8 mouse cellular contexts compared by ENCODE assay signal in the genomic region with DNA sequence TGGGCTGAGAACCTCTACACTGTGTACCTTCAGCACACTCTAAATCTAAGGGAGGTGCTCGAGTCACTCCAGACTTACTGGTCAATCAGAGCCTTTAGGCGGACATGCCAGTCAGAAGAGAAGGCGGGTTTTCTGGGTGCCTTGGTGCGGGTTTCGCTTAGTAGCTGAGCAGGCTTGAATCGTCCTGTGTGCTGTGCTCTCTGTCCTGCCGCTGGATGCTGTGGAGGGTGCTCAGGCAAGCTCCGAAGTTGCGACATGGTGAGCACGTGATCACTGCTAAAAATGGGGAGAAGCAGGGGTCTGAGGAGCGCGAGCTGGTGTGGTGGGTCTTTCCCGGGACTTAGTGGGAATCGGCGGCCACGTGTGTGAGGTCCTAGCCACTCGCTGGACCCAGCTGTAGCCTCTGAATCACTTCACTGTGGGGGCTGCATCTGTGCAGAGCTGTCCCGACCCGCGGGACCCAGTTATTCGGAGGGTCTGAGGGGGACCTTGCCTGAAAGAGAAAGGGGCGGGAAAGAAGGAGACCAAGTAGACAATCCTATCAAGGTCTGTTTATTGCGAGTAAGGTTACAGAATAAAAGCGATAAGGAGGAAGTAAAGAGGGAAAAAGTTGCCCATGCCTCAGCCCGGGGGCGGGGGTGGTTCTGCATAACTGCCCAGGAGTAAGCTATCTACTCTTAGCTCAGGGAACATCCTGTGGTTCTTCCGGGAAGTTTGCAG. TPM values are rescaled to one million over a fixed set of nuclear protein-coding genes. Genes with fewer than 3 reads are reported as not detected.
A peak's percentile ranks its signal among the peaks of the same experiment; 100 is the strongest.
DNase-seq lines count a peak whose midpoint lies in the region; ATAC-seq and TF ChIP-seq lines count a peak whose summit lies in the region.

No protein-coding gene starts in this region.

- H3K27ac ChIP-seq in embryonic facial prominence, embryonic 11.5 days (replicated peaks; ENCODE audit: low read depth, low read length) = no peak overlapping the region
- no peak overlapping the region for H3K27ac ChIP-seq in hindbrain, embryonic 16.5 days (ENCODE audit: low read depth, low read length)
- H3K27ac ChIP-seq in neural tube, embryonic 15.5 days (replicated peaks) = no peak overlapping the region

- peak overlapping the region; percentile 68 for H3K4me2 ChIP-seq in embryonic facial prominence, embryonic 11.5 days (ENCODE audit: low read depth, low read length)
- H3K4me2 ChIP-seq in hindbrain, embryonic 16.5 days (ENCODE audit: low read length) = peak overlapping the region; percentile 73
- peak overlapping the region; percentile 86 for H3K4me2 ChIP-seq in neural tube, embryonic 15.5 days

- no peak for TF ChIP-seq CTCF in lung, adult 2 months (IDR thresholded peaks at IDR 0.05; ENCODE audit: insufficient read depth, low read length)

- peak overlapping the region; percentile 28 for H3K4me3 ChIP-seq in embryonic facial prominence, embryonic 11.5 days (ENCODE audit: low read depth, low read length)
- H3K4me3 ChIP-seq in hindbrain, embryonic 16.5 days (ENCODE audit: low read length) = peak overlapping the region; percentile 46
- H3K4me3 ChIP-seq in lung, adult 2 months (replicated peaks; ENCODE audit: extremely low read depth, low read depth, low read length) = peak overlapping the region; percentile 60
- peak overlapping the region; percentile 45 for H3K4me3 ChIP-seq in neural tube, embryonic 15.5 days (replicated peaks)

- no peaks in the 10 kb centered on the region for H3K9me3 ChIP-seq in embryonic facial prominence, embryonic 11.5 days (replicated peaks; ENCODE audit: control insufficient read depth, low read length)
- H3K9me3 ChIP-seq in hindbrain, embryonic 16.5 days (ENCODE audit: control insufficient read depth, low read length) = no peaks in the 10 kb centered on the region
- no peaks in the 10 kb centered on the region for H3K9me3 ChIP-seq in neural tube, embryonic 15.5 days (replicated peaks)

- peak; percentile 22 for DNase-seq in urinary bladder, adult 2 months (ENCODE audit: low spot score)
- DNase-seq in urinary bladder, postnatal 25 days (ENCODE audit: low spot score) = no peak
- DNase-seq in embryonic facial prominence, embryonic 11.5 days (ENCODE audit: low spot score) = peak; percentile 31
- peak; percentile 27 for DNase-seq in lung, adult 2 months
- DNase-seq in layer of hippocampus, adult 18-20 months (ENCODE audit: low spot score in 2 of 2) = no peak
- no peak for DNase-seq in left cerebral cortex, postnatal 4 days

- no peaks in the 10 kb centered on the region for H3K27me3 ChIP-seq in embryonic facial prominence, embryonic 11.5 days (ENCODE audit: control insufficient read depth, insufficient read depth, low read length)
- H3K27me3 ChIP-seq in hindbrain, embryonic 16.5 days (replicated peaks; ENCODE audit: control insufficient read depth, insufficient read depth, low read length) = no peaks in the 10 kb centered on the region
- H3K27me3 ChIP-seq in neural tube, embryonic 15.5 days (replicated peaks) = no peaks in the 10 kb centered on the region

- no peaks in the 10 kb centered on the region for H3K36me3 ChIP-seq in embryonic facial prominence, embryonic 11.5 days (replicated peaks; ENCODE audit: control insufficient read depth, insufficient read depth, low read depth, low read length)
- no peaks in the 10 kb centered on the region for H3K36me3 ChIP-seq in hindbrain, embryonic 16.5 days (ENCODE audit: control insufficient read depth, insufficient read depth, low read length)
- H3K36me3 ChIP-seq in neural tube, embryonic 15.5 days = no peaks in the 10 kb centered on the region

- H3K9ac ChIP-seq in embryonic facial prominence, embryonic 11.5 days (replicated peaks; ENCODE audit: low read length) = peak overlapping the region; percentile 57
- H3K9ac ChIP-seq in hindbrain, embryonic 16.5 days (ENCODE audit: low read depth, low read length) = peak overlapping the region; percentile 57
- H3K9ac ChIP-seq in neural tube, embryonic 15.5 days (replicated peaks) = peak overlapping the region; percentile 49

- TF ChIP-seq POLR2A in lung, adult 2 months (IDR thresholded peaks at IDR 0.05; ENCODE audit: borderline replicate concordance, extremely low read depth, low read depth, low read length) = no peak

- peak; percentile 70 for ATAC-seq in embryonic facial prominence, embryonic 11.5 days (replicated peaks; ENCODE audit: insufficient number of reproducible peaks, low FRiP score, low TSS enrichment, low read depth)
- peak; percentile 77 for ATAC-seq in hindbrain, embryonic 16.5 days
- peak; percentile 75 for ATAC-seq in neural tube, embryonic 15.5 days (ENCODE audit: low FRiP score)

- intact Hi-C loops in left cerebral cortex, postnatal 4 days (cut with DNase I) = no loop called here

- H3K4me1 ChIP-seq in embryonic facial prominence, embryonic 11.5 days (ENCODE audit: control insufficient read depth, insufficient read depth, low read length) = no peaks in the 10 kb centered on the region
- 0 out of 2 replicates have a peak, but pooled peaks cover 2% of the 10 kb centered on the region for H3K4me1 ChIP-seq in hindbrain, embryonic 16.5 days (ENCODE audit: control insufficient read depth, insufficient read depth, low read depth, low read length)
- H3K4me1 ChIP-seq in lung, adult 2 months (ENCODE audit: control insufficient read depth, insufficient read depth, low read length) = no peaks in the 10 kb centered on the region; the same call in 1 of the 2 replicates
- peaks cover 8% of the 10 kb centered on the region for H3K4me1 ChIP-seq in neural tube, embryonic 15.5 days

- 8% methylated on average over 27 of the region's 27 CpGs for WGBS in embryonic facial prominence, embryonic 11.5 days
- 8% methylated on average over 27 of the region's 27 CpGs for WGBS in hindbrain, embryonic 16.5 days
- 2% methylated on average over 27 of the region's 27 CpGs for WGBS in lung, adult 2 months
- WGBS in neural tube, embryonic 15.5 days = 7% methylated on average over 27 of the region's 27 CpGs

RNA-seq across cellular contexts. Expression of gene Zfp950, which starts 11.2 kb away (rescaled TPM):
- polyA plus RNA-seq in urinary bladder, adult 2 months (2012; rRNA removed) = 49.5 and 51.4 TPM in 2 replicates
- 28.6 and 29.8 TPM in 2 replicates for polyA plus RNA-seq in embryonic facial prominence, embryonic 11.5 days (2014; fragmentation: Nextera tagmentation; extraction: Ambion mirVana)
- 43.1 and 47.8 TPM in 2 replicates for polyA plus RNA-seq in hindbrain, embryonic 16.5 days (2015; fragmentation: Nextera tagmentation; extraction: Ambion mirVana)
- polyA plus RNA-seq in lung, adult 2 months (2012; rRNA removed) = 3.5 and 5.7 TPM in 2 replicates
- 60.9 and 65.1 TPM in 2 replicates for polyA plus RNA-seq in neural tube, embryonic 15.5 days (2015; fragmentation: Nextera tagmentation; extraction: Ambion mirVana)
- total RNA-seq in layer of hippocampus, adult 18-20 months (2021) = 10 to 100 TPM; 44.6 to 52.0 TPM
- total RNA-seq in left cerebral cortex, postnatal 4 days (2021) = 10 to 100 TPM; 33.1 to 44.8 TPM

RNA-seq across cellular contexts. Expression of gene Gm7102, which starts 24.2 kb away (rescaled TPM):
- 0.04 and 0.08 TPM in 2 replicates for polyA plus RNA-seq in urinary bladder, adult 2 months (2012; rRNA removed)
- polyA plus RNA-seq in embryonic facial prominence, embryonic 11.5 days (2014; fragmentation: Nextera tagmentation; extraction: Ambion mirVana) = 0.56 TPM in 1 of 2 replicates, not detected in the other
- polyA plus RNA-seq in hindbrain, embryonic 16.5 days (2015; fragmentation: Nextera tagmentation; extraction: Ambion mirVana) = 0.28 TPM in 1 of 2 replicates, not detected in the other
- polyA plus RNA-seq in lung, adult 2 months (2012; rRNA removed) = not detected in 2 replicates
- 0.24 and 0.29 TPM in 2 replicates for polyA plus RNA-seq in neural tube, embryonic 15.5 days (2015; fragmentation: Nextera tagmentation; extraction: Ambion mirVana)
- under 1 TPM in 1 of 2 experiments, not detected in 1; 0.30 TPM for total RNA-seq in layer of hippocampus, adult 18-20 months (2021)
- total RNA-seq in left cerebral cortex, postnatal 4 days (2021) = under 1 TPM; 0.36 to 0.64 TPM

RNA-seq across cellular contexts. Expression of gene Gm6020, which starts 31.8 kb away (rescaled TPM):
- not detected in 2 replicates for polyA plus RNA-seq in urinary bladder, adult 2 months (2012; rRNA removed)
- polyA plus RNA-seq in embryonic facial prominence, embryonic 11.5 days (2014; fragmentation: Nextera tagmentation; extraction: Ambion mirVana) = not detected in 2 replicates
- polyA plus RNA-seq in hindbrain, embryonic 16.5 days (2015; fragmentation: Nextera tagmentation; extraction: Ambion mirVana) = not detected in 2 replicates
- polyA plus RNA-seq in lung, adult 2 months (2012; rRNA removed) = not detected in 2 replicates
- polyA plus RNA-seq in neural tube, embryonic 15.5 days (2015; fragmentation: Nextera tagmentation; extraction: Ambion mirVana) = not detected in 2 replicates
- total RNA-seq in layer of hippocampus, adult 18-20 months (2021) = not detected
- total RNA-seq in left cerebral cortex, postnatal 4 days (2021) = not detected

Comparison
In these comparisons a context has a peak if more than half of its experiments do, and no peak if none do; other contexts are left out.
1. DNase-seq: peak in urinary bladder, adult 2 months (single experiment), embryonic facial prominence, embryonic 11.5 days (single experiment) and lung, adult 2 months (single experiment); none in urinary bladder, postnatal 25 days (single experiment), layer of hippocampus, adult 18-20 months (0 of 2) and left cerebral cortex, postnatal 4 days (single experiment).
2. Peak in every context shown above with its lines, with median percentiles within 50 percentile points of each other: ATAC-seq, H3K4me2 ChIP-seq, H3K4me3 ChIP-seq and H3K9ac ChIP-seq.